Mouse (Mus musculus): ENCODE results near the gene Bcl2l1. TPM values are rescaled to one million over a fixed set of nuclear protein-coding genes. Genes with fewer than 3 reads are reported as not detected.

Bcl2l1 gene
- 100 to 1,000 TPM; 124 to 140 (median 132) TPM for total RNA-seq (2022)

DNA sequence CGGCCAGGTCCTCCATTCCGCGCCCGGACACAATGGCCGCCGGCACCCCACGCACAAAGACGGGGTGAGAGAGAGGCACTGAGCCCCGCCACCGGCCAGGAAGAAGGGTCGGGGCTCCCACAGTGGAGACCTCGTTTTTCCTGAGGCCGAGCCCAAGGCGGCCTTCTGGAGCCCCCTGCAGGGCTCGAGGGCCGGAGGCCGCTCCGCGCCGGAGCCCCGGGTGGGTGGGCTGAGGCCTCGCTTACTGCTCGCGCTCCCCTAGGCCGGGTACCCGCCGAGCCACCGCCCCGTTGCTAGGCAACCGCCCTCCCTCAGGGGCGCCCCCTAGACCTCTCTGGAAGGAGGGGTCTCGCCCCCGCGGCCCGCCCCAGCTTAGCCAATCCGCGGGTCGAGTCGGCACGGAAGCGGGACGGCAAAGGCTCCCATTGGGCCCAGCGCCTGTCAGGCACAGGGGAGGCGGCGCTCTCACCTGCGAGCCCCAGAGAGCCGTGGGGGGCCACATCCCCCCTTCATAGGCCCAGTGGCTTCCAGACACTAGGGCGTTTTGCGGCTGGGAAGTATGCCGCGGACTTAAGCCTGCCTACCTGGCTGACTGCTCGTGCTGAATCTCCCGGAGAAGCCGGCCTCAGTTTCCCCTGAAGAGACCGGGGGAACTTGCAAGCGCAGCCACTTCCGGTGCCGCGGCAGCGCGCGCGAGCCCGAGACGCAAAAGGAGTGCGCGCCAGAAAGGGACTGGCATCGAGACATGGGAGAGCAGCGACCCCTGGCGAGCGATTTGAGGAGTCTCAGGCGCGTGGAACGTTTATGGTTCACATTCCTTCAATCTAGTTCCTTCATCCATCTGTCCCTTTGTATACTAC lies at the start of gene Bcl2l1:
Bcl2l1 (minus strand) TSS at position 710 of the 860 bp plus-strand sequence.
- DNase-seq (ENCODE audit: low spot score in 2 of 2) = peak; percentile 96 to 98

DNA sequence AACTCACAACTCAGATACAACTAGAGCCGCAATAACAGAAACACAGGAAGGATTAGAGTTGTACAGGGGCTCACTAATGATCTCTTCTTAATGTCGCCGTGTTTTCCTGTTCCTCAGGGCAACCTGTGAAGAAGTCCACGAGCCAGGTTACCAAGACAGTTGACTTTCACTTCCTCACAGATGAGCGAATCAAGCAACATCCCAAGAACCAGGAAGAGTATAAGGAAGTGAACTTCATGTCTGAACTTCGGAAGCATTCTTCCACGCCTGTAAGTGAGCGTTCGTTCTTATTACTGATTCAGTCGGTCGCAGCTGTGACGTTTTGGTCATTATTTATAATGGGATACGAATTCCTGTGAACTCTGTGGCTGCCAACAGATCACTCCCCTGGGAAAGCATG lies 49.4 kb upstream of the Bcl2l1 start:
- no peak for DNase-seq (ENCODE audit: low spot score in 2 of 2)

- no peak for DNase-seq (ENCODE audit: low spot score in 2 of 2)
Measured at GRCm38 (mm10) chr2:152878239-152878638, 46.7 kb upstream of the Bcl2l1 start.

DNA sequence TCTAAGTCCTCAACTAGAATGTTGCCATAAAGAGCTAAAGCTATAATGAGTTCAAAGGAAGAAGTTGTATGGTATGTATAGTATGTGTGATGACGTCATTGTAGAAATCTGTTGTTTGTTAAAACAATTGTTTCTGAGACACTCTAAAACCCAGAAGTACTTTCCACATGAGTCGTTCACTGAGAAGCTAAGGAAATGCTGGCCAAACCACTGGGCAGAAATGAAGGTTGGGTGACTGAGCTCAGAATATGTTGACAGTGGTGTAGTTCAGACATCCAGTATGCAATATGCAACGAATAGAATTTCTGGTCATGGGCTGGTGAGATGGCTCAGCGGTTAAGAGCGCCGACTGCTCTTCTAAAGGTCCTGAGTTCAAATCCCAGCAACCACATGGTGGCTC lies 31.8 kb upstream of the Bcl2l1 start:
- no peak for DNase-seq (ENCODE audit: low spot score in 2 of 2)

GRCm38 (mm10) chr2:152862638-152863037 lies 31.1 kb upstream of the Bcl2l1 start:
- DNase-seq (ENCODE audit: low spot score in 2 of 2) = no peak

GRCm38 (mm10) chr2:152861891-152862290 lies 30.4 kb upstream of the Bcl2l1 start:
- no peak for DNase-seq (ENCODE audit: low spot score in 2 of 2)

GRCm38 (mm10) chr2:152859501-152859900 lies 28.0 kb upstream of the Bcl2l1 start:
- no peak for DNase-seq (ENCODE audit: low spot score in 2 of 2)

GRCm38 (mm10) chr2:152848466-152848865 lies 16.9 kb upstream of the Bcl2l1 start:
- no peak for DNase-seq (ENCODE audit: low spot score in 2 of 2)

GRCm38 (mm10) chr2:152847815-152848302 lies 16.3 kb upstream of the Bcl2l1 start, which contains the start of gene Tpx2:
Gene Tpx2 (plus strand): TSS chr2:152847964.
- DNase-seq (ENCODE audit: low spot score in 2 of 2) = peak; percentile 98

GRCm38 (mm10) chr2:152847057-152847814 lies 15.7 kb upstream of the Bcl2l1 start:
- no peak for DNase-seq (ENCODE audit: low spot score in 2 of 2)

DNA sequence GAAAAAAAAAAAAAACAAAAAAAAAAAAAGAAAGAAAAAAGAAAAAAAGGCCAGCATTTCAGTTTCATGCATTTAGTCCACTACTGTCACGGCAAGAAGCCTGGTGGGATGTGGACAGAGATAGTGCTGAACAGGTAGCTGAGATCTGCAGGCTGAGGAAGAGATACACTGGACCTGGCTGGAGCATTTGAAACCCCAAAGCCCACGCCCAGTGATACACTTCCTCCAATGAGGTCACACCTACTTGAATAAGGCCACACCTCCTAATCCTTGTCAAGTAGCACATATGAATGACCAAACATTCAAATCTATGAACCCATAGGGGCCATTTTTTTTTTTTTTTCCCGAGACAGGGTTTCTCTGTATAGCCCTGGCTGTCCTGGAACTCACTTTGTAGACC lies 11.2 kb upstream of the Bcl2l1 start:
- no peak for DNase-seq (ENCODE audit: low spot score in 2 of 2)

DNA sequence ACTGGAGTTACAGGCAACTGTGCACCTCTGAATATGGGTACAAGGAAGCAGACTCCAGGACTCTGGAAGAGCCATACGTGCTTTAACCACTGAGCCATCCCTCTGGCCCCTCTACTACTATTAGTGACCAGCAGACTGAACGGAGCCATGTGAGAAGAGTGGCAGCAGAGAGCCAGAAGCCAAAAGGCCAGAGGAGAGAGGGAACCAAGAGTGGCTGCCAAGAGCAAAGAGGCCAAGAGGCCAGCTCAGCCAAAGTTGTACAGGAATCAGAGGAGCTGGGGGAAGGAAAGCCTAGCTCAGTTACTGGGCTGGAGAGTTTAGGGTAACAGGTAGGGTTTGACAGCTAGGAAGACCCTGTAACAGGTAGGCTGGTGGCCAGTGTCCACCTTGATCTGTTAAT lies 7.7 kb upstream of the Bcl2l1 start:
- DNase-seq (ENCODE audit: low spot score in 2 of 2) = no peak

- DNase-seq (ENCODE audit: low spot score in 2 of 2) = peak; percentile 82 to 85
Measured at GRCm38 (mm10) chr2:152830021-152830921, 1.3 kb downstream of the Bcl2l1 start.

DNA sequence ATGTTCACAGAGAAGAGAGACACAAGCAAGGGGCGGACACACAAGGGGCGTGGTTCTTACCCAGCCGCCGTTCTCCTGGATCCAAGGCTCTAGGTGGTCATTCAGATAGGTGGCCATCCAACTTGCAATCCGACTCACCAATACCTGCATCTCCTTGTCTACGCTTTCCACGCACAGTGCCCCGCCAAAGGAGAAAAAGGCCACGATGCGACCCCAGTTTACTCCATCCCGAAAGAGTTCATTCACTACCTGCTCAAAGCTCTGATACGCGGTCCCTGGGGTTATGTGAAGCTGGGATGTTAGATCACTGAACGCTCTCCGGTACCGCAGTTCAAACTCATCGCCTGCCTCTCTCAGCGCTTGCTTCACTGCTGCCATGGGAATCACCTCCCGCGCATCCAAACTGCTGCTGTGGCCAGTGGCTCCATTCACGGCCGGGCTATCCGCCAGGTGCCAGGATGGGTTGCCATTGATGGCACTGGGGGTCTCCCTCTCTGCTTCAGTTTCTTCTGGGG lies 2.1 kb downstream of the Bcl2l1 start:
- DNase-seq (ENCODE audit: low spot score in 2 of 2) = peak in 1 of 2 experiments; percentile 46

DNA sequence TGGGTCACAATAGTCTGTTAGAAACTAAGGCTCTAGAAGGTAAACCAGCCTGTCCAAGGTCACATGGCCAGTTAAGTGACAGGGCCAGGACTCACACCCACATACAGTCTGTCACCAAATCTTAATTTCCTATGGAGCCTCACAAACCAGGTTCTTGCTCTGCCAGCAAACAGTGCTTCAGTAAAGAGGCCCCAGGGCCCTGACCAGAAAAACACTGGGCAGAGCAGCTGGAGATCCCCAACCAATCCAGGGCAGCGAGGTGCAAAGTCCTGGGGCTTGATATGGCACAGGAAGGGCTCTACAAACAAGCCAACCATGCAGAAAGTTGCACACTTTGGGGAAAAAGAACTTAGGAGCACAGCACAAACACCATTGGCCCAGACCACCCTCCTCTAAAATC lies 3.0 kb downstream of the Bcl2l1 start:
- no peak for DNase-seq (ENCODE audit: low spot score in 2 of 2)

- no peak for DNase-seq (ENCODE audit: low spot score in 2 of 2)
Measured at GRCm38 (mm10) chr2:152828011-152828370, 3.5 kb downstream of the Bcl2l1 start.

DNA sequence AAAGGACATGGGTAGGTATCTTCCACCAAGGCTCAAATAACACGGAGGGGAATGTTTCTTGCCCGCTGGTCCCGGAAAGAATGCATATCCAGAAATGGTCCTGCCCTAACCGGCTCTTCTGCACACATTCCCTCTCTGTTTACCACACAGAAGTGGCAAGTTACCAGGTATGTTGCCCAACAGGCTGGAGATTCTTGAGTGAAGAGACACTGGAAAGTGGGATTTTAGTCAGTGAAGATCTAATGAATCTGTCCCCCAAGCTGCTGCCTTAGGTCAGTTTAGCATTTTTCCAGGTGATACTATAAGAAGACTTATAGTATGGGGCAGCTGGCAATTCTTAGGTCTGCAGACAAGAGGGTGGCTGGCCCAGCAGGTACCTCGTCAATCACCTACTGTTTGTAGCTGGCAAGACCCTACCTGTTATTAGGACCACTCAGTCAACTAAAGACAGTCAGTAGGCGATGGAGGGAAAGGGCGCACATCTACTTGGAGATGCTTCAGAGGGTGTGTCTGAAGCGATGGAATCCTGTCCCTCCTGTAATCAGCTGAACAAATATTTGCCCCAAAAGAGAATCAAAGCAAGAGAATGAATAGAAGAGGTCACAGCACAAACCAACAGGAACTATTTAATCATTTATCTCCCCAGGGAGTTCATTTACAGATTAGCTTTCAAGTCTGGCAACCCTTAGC lies 4.1 kb downstream of the Bcl2l1 start:
- no peak for DNase-seq (ENCODE audit: low spot score in 2 of 2)

GRCm38 (mm10) chr2:152826481-152826880 lies 5.0 kb downstream of the Bcl2l1 start:
- DNase-seq (ENCODE audit: low spot score in 2 of 2) = no peak

GRCm38 (mm10) chr2:152825713-152826112 lies 5.8 kb downstream of the Bcl2l1 start:
- no peak for DNase-seq (ENCODE audit: low spot score in 2 of 2)

- DNase-seq (ENCODE audit: low spot score in 2 of 2) = no peak
Measured at GRCm38 (mm10) chr2:152825168-152825697, 6.3 kb downstream of the Bcl2l1 start.

Data from layer of hippocampus, adult 8-10 months (tissue).